Mouse (Mus musculus): Measurements from ENCODE around the gene Rapgef2. TPM values are rescaled to one million over a fixed set of nuclear protein-coding genes. Genes with fewer than 3 reads are reported as not detected.

Rapgef2 gene
- 1 to 10 TPM in 1 of 2 experiments, under 1 TPM in 1; 0.43 to 4.8 TPM for polyA plus RNA-seq (2012; fragmentation: generic; extraction: Trizol)

DNA sequence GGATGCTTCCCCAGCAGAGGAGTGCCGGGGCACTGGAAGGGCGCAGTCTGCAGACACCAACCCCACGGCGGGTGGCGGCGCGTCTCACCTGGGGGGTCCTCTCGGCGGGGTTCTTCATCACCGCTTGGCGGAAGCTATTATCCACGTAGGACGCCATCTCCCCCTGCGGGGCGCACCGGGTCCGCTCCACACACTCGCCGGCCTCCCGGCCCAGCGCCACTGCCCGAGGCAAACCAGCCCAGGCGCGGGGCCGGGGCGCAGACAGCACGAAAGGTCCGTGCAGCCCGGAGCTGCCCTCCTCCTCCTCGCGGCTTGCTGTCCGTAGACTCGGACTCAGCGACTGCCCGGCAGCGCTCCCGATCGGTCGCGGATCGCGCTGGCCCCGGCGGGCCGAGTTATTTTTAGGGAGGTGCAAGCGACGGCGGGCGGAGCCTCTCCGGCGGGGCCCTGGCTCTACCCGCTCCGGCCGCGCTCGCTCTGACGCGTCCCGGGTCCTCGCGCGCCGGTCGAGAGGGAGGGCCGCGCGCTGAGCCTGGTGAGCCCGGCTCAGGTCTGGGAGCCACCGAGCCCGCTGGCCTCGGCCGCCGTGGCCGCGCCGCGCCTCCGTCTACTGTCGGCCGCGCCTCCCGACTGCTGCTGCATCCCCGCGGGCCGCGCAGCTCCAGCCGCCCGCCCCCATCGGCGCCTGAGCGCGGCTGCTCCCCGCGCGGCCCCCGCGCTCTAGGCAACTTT is at the start of gene Rapgef2:
TSS of gene Rapgef2 (minus strand) at position 142 of the 732 bp plus-strand sequence.

Other genes starting within 250 kb of the Rapgef2 start
- gene Gm17359, start 50.1 kb upstream of the Rapgef2 start, polyA plus RNA-seq (2012; fragmentation: generic; extraction: Trizol), result not detected